Mouse (Mus musculus): ENCODE measurements around the gene Smc2.
A peak's percentile ranks its signal among the peaks of the same experiment; 100 is the strongest.
"Not testable (repeated sequence)": the region's sequence is repeated elsewhere in the genome, so short reads cannot be mapped to it uniquely, and the experiment has no call there.

The Smc2 gene

DNA sequence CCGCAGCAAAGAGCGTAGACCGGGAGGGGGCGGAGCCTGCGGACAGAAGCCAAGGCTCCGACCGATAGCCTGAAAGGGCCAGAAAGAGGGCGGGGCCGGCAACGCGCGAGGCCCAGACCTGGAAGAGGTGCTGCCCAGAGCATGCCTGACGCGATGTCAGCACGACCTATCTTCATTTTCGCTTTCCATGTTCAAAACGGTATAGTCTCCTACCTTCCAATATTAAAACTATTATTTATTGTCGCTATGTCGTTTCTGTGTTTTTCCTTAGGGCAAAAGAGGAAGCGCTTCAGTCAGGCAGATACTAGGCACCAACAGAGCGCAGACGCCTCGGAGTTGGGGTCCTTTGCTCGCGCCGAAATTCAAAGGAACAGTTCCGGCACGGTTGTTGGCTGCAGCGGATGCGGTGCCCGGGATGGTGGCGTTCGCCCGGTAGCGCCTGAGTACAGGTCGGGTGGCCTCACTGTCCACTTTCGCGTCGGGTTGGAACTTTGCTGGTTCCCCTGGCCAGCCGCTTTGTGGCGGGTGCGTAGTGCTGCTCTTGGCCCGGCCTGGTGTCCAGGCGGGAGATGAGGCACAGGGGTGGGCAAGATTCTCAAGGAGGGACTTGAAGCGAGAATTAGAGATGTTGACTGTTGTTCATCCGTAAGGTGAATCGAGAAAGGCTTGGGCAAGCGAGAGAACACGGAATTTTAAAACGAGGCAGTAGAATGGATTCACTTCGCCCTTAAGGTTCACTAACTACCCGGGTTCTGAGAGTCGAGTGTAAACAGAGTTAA lies at the start of gene Smc2:
TSS of gene Smc2 (plus strand) at position 358 of the 779 bp plus-strand sequence.
- peak; percentile 87 for DNase-seq

DNA sequence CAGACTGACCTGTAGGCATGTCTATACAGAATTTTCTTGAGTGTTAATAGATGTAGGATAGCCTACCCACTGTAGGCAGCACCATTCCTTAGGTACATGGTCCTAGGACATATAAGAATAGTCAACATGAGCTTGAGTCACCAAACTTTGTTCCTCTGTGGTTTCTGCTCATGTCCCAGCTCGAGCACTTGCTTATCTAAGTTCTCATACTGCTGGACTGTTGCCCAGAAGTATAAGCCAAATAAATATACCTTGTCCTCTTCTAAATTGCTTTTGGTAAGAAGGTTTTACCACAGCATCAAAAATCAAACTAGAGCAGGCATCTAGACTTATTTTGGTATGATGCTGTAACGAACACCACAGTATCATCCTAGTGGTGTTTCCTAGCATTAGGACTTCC lies 27.5 kb upstream of the Smc2 start:
- DNase-seq: no peak

DNA sequence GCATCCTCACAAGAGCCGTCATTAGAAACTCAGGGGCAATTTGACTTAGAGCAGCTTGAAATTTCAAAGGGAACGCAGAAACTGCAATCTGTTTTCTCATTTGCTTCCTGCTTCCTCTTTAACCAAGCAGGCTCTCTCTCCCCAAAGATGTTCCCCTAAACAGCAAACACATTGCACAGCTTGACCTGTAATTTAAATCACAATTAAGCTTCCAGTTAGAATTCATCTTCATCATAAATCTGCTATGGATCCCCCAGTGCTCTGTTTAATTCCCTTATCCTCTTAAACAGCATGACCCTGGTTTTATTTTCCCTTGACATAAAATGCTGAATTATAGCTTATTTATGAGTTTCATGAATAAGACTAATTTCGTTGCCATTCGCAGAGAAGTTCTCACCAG lies 15.4 kb upstream of the Smc2 start:
- DNase-seq: no peak

DNA sequence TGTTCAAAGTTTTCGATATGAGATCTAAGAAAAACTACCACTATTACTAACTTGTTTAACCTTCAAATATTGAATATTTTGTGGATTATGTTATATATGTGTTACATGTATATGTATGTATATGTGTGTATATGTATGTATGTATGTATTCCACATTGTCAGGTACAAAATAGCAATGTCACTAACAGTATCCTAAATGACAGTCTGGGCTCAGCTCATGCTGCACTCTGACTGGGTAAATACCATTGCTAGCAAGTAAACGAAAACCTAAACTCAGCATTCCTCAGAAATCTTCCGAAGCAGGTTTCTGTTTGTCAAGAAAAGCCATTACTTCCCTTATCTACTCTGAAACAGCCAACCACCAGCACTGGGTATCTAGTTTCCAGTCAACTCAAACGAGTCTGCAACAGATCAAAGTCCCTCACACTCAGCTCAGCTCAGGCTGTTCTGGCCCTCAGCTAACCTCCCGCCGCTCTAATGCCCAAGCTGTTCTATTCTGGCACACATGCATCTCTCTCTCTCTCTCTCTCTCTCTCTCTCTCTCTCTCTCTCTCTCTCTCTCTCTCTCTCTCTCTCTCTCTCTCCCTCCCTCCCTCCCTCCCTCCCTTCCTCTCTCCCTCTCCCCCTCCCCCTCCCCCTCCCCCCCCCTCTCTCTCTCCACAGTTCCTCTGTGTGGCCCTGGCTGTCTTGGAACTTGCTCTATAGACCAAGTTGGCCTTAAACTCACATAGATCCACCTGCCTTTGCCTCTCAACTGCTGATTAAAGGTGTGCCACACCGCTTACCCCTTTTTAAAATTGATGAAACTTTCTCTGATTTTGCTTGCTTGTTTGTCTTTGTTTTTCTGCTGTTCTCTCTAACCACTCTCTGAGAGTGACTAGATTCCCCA lies 9.5 kb upstream of the Smc2 start:
- DNase-seq: no peak

DNA sequence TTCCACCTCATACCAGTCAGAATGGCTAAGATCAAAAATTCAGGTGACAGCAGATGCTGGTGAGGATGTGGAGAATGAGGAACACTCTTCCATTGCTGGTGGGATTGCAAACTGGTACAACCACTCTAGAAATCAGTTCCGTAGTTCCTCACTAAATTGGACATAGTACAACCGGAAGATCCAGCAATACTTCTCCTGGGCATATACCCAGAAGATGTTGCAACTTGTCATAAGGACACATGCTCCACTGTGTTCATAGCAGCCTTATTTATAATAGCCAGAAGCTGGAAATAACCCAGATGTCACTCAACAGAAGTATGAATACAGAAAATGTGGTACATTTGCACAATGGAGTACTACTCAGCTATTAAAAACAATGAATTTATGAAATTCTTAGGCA lies 3.5 kb upstream of the Smc2 start:
- DNase-seq: not testable (repeated sequence)

DNA sequence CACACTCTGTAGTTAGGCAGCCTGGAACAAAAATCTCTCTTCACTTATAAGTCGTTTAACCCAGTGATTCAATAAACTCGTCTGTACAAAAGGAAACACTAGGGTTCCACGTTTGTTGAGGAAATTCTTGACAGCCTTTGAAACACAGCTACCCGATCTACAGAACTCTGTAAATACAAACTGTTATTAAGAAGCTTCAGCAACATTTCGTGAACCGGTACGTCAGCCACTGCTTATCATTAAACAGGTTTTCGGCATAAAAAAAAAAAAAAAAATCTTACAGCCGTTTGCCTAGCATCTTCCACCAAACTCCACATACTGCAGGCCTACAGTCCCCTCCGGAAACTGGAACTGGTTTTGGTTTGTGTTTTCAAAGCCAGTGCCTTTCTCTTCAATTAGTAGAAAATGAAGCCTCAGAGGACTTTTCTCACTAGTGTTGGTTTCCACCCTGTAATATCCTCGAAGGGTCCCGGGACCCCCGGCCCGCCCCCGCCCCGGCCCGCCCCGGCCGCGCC lies 615 bp upstream of the Smc2 start:
- no peak for DNase-seq

DNA sequence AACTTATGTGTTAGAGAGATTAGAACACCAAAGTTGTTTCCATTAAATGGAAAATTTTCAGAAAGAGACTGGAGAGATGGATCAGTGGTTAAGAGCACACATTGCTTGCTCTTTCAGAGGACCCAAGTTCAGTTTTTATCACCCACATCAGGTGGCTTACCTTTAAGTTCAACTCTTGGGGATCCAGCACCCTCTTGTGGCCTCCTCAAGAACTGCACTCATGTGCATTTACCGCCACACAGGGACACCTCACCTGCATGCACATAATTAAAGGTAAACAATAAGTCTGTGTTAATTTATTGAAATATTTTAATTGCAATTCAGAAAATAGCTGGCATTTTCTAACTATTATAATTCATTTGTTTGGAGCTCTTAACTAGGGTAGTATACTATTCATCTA lies 20.7 kb downstream of the Smc2 start:
- no peak for DNase-seq

DNA sequence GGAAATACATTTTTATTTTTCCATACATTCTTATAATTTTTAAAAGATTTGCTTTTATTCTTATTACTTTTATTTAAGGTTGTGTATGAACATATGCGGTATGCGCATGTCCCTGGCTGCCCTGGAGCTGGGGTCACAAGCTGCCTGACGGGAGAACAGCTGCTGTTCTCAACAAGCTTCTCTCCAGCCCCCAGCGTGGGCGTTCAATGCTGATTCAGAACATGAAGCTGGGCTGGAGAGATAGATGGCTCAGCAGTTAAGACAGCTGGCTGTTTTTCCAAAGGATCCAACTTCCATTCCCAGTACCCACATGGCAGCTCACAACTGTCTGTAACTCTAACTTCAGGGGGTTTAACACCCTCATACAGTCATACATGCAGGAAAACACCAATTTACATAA lies 22.3 kb downstream of the Smc2 start:
- peak; percentile 5 for DNase-seq

DNA sequence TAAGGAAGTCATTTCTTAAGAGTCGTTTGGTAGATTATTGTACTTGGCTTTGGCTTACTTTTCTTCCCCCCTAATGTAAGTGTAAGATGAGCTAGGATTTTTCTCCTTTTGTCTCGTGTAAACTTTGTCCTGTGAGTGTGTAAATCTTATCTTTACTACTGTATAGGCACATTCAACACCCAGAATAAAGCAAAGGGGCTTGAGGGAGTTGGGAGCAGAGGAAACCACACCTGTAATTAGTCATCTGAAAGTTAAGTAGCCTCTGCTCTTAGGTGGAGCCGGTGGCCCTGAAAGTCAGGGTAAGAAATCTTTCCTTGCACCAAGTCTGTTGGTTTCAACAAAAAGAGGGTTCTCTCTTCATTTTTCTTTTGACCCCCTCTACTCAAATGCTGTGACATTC lies 34.4 kb downstream of the Smc2 start:
- DNase-seq: no peak

DNA sequence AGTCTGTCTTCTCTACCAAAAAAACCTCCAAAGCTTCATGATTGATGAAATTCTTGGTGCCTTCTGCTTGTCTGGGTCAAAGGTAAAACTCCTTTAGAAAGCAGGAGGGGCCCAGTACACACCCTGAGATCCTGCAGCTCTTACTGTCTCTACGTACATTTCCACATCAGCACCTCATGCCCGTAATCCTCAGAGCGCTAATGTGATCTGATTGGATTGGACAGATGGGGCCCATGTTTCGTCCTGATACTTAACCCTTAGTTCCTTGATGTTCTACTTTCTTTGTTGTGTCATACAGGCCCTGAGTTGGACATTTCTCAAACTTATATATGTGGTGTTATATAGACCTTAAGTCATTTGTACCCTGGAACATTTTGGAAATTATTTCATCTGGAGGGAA lies 48.4 kb downstream of the Smc2 start:
- no peak for DNase-seq

DNA sequence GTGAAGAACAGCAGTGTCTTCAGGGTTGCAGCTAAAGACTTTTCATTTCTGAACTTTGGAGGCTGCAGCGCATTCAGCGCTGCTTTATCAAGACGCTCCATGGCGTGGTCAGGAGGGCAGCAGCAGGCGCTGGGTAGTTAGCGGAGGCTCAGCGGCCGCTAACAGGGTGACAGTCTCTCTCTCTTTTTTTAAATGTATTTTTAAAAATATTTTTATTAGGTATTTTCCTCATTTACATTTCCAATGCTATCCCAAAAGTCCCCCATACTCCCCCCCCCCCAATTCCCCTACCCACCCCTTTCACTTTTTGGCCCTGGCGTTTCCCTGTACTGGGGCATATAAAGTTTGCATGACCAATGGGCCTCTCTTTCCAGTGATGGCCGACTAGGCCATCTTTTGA lies 58.1 kb downstream of the Smc2 start, which contains the start of gene Vma21-ps:
TSS of gene Vma21-ps (minus strand) at position 101 of the 400 bp plus-strand sequence.
- DNase-seq: not testable (repeated sequence)

DNA sequence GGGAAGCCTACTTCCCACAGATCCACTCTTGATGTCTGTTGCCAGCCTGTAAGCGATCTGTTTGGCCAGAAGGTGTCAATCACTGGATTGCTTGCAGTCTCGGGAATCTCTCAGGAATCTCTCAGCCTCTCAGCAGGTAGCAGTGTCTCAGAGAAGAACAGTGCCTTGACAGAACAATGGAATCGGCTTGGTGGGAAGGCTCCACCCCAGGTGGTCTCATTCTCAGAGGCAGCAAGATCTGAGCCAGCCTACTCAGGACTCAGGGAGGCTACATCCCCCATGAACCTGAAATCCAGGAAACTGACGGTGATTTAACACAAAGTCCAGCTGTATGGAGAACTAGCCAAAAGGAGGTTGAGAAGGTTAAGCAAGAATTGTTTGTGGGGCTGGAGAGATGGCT lies 78.5 kb downstream of the Smc2 start:
- no peak for DNase-seq

DNA sequence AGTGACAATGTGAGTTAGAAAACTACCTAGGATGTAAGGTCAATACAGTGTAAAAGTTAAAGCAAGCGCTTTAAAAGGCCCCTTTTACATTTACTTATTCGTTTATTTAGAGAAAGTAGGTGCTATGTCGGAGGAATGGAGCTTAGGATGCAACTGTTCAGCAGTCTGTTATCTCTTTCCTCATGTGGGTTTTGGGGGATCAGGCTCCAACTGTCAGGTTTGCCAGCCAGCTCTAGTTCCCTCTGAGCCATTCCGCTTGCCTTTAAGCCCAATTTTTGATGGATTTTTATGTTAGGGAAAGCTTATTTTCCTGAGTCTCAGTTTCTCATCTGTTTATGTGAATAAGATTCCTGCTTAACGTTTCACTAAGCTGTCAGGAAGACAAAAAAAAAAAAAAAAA lies 80.3 kb downstream of the Smc2 start:
- DNase-seq: no peak

DNA sequence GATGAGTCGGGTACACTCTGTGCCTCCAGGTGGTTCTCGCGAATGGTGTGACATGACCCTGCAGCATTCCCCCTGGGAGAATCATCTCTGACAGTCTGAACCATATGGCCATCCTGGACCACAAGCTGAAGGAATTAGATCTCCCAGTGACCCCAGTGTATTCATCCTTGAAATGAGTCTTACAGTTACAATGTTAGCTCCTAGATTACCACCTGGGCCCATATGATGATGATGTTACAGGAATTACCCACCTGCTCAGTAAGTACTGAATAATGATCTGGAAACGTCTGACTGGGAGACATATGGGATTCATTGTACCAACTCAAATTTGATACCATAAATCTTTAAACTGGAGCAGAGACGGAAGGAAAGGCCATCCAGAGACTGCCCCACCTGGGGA lies 87.4 kb downstream of the Smc2 start:
- no peak for DNase-seq

DNA sequence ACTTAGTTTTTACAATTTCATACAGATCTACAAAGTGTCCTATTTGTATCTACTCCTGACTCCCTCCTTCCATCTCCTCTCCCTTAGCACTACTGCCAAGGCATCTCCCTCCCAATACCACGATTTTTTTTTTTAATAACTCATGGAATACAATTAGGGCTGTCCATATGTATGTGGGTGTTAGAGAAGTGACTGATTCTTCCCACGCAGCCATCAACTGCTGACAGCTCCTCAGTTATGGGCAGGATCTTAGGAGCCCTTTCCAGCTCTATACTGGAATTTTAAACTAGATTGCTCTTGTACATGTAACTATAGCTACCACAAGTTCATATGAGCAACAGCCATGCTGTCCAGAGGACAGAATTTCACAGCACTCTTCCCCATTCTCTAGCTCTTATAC lies 91.6 kb downstream of the Smc2 start:
- DNase-seq: no peak

All from right cerebral cortex, postnatal 4 days (tissue).